Mouse (Mus musculus) mammary gland, adult 2 months (tissue): ENCODE results near the gene Gm5741. TPM values are rescaled to one million over a fixed set of nuclear protein-coding genes. Genes with fewer than 3 reads are reported as not detected.

Experiments
- polyA plus RNA-seq: library from polyadenylated mRNA; depleted of rRNA; stranded (reverse); fragments of >200 nt; gene quantifications from 2 replicates; pipeline ENCODE4 v1.2.3, GENCODE M21; 2012; ENCODE audit warnings: low replicate concordance; rRNA removed

The Gm5741 gene
- polyA plus RNA-seq = not detected in 2 replicates

DNA sequence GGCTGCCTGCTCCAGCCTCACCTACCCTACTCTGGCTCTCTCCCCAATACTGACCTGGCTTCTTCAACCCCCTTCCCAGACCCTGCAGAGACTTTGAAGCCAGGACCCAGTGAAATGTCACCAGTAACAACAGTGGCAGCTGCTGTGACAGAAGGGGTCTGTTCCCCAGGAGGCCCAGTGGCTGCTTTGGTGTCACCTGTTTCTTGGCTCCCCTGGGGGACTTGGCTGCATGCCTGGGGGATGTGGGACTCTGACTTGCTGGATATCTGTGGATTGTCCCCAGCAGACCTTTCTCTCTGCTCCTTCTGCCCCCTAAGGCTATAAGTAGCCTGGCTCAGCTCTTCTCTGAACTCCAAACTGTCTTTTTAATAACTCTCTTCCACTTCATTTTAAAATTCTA, at the start of gene Gm5741:
TSS of gene Gm5741 (minus strand) at position 1 of the 400 bp plus-strand sequence.

DNA sequence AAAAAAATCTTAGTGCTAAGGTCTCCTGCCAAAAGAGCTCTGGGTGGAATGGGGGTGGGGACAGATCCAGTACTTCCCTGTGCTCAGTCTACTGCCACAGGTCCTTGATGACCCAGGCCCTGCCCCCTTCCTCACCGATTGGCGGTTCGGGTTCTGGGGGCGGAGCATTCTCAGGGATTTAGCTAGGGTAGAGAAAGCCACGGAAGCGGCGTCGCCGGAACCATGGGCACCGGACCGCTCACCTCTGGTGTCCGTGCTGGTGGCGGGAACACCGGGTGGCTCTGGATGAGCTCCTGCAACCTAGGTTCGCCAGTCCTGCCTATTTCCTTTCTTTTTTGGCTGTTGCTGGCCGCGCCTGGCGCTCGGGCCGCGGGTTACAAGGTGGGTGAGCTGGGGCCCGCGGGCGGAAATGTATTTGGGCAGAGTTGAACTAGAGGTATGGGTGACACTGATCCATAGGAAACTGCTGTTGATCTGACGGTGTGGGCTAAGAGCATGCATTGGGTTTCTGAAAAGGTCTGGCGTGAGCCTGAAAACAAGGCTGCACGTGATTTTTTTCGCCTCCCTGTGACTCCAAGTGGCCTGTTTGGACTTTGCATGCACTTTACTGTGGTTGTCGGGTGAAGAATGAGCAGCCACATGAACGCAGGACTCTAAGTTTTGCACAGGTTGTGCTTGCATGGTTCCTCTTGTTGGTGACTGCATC, 15.5 kb upstream of the Gm5741 start, which contains the start of gene Man2b1:
TSS of gene Man2b1 (plus strand) at position 163 of the 706 bp plus-strand sequence.

DNA sequence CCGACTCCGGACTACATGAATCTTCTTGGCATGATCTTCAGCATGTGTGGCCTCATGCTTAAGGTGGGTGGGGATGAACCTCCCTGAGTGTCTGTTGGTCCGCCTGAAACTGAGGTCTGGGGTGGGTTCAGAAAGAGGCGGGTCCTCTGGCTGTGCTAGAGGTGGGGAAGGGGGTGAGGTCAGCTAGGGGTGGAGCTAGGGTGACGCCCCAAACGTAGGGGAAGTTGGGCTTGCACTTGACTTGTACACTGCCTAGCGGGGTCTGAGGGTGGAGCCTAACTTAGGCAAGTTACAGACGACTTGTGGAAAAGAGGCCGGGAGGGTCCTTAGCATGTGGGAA, 13.4 kb upstream of the Gm5741 start, which contains the start of gene Wdr83:
TSS of gene Wdr83 (minus strand) at position 91 of the 340 bp plus-strand sequence.

DNA sequence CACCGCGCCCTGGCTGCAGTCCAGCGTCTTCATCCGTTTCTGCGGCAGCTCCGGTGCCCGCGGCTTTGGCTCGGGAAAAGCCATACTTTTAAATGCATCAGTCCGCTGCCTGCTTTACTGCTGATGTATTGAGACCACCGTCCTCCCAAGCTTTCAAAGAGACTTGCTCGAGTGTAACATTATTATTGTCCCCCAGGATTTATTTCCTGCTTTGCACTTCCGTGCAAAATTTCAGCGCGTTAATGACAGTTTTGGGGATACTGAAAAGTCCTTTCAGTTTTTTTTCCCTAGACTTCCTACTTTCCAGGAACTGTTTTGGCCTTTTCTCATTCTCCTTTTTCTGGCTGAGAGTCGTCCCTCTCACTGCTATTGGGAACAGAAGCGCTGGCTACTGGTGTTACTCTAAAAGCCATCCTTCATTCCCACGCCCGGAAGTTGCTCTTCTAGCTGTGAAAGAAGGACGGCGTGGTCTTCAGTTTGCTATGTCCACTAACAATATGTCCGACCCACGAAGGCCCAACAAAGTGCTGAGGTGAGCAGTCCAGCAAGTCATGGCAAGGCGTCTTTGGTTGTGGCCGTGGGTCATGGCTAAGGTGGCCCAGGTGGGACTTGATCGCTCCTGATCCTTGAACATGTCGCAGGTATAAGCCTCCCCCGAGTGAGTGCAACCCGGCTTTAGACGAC, 12.9 kb upstream of the Gm5741 start, which contains the start of gene Wdr83os:
TSS of gene Wdr83os (plus strand) at position 209 of the 684 bp plus-strand sequence.

DNA sequence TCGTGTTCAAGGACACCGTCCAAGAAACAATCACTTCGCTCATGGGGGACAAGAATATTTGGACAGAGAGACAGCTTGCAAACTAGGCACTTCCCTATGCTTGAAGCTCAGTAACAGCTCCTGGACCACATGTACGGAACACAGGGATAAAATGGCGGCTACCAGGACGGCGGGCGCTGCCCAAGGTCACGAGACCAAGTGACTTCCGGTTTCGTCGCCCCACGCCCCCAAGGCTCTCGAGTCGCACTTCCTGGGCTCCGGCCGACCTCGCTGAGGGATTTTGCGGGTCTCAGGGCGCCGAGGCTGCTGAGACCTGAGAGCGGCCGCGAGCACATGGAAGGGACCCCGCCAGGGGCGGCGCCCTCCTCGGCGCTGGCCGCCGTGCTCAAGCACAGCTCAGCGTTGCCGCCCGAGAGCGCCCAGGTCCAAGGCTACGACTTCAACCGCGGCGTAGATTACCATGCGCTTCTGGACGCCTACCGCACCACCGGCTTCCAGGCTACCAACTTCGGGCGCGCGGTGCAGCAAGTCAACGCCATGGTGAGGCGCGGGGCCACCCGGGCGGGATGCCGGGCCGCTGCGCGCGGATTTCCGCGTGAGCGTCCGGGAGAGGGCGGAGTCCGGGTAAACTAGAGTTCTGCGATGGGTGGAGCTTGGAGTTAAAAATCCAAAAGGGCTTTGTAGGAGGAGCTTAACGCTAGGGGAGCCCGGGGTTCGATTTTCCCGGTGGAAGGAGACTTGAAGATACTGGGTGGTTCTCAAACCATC, 3.9 kb upstream of the Gm5741 start, which contains the start of gene Dhps:
TSS of gene Dhps (plus strand) at position 244 of the 768 bp plus-strand sequence.

DNA sequence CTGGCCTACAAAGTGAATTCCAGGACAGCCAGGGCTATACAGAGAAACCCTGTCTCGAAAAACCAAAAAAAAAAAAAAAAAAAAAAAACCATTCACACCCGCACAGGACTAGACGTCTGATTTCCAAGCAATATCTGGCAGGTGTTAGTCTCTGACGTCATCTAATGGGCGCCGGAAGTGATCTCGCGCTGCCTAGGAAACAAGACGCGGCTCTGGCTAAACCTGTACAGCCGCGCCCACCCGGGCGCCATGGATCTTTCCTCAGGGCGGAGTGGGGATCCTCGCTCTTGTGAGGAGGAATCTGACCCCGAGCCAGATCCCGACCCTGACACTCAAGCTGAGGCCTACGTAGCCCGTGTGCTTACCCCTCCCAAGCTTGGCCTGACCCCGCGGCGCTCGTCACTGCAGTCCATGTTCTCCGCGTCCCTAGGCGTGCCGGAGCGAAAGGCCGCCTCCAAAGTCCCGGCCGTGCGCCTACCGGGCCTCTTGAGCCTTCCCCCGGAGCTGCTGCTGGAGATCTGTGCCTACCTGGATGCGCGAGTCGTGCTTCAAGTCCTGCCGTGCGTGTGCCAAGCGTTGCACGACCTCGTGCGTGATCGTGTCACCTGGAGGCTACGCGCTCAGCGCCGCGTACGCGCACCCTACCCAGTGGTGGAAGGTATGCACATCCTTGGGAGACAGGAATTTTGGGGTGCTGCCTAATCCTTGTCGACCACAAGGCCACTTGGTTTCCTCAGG, 7.7 kb downstream of the Gm5741 start, which contains the start of gene Fbxw9:
TSS of gene Fbxw9 (plus strand) at position 177 of the 738 bp plus-strand sequence.

DNA sequence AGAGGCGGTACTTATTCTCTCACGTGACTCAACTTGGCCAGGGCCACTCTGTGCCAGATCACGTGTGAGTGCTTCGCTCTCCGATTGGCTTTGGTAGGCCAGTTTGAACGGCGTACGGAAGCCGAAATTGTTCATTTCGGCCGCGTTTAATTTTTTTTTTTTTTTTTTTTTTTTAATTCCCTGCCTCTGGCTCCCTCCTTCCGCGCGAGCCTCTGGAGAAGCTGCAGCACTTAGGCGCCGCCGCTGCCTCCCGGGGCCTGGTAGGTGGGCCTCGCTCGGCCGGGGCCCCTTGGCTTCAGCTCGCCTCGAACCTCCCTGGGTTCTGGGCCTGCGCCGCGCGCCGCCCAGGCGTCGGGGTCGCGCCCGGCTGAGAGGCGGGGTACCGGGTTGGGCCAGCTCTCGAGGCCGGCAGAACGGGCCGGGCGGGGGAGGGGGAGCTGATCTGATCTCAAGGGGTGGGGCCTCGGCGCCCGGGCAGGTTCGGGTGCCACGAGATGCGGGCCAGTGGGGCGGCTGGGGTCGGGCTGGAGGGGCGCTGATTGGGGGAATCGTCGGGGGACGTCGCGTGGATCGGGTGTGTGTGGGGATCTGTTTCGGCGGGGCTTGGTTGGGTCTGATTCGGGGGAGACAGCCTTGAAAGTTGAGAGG, 30.9 kb downstream of the Gm5741 start, which contains the start of gene Tnpo2:
TSS of gene Tnpo2 (plus strand) at position 198 of the 648 bp plus-strand sequence.

DNA sequence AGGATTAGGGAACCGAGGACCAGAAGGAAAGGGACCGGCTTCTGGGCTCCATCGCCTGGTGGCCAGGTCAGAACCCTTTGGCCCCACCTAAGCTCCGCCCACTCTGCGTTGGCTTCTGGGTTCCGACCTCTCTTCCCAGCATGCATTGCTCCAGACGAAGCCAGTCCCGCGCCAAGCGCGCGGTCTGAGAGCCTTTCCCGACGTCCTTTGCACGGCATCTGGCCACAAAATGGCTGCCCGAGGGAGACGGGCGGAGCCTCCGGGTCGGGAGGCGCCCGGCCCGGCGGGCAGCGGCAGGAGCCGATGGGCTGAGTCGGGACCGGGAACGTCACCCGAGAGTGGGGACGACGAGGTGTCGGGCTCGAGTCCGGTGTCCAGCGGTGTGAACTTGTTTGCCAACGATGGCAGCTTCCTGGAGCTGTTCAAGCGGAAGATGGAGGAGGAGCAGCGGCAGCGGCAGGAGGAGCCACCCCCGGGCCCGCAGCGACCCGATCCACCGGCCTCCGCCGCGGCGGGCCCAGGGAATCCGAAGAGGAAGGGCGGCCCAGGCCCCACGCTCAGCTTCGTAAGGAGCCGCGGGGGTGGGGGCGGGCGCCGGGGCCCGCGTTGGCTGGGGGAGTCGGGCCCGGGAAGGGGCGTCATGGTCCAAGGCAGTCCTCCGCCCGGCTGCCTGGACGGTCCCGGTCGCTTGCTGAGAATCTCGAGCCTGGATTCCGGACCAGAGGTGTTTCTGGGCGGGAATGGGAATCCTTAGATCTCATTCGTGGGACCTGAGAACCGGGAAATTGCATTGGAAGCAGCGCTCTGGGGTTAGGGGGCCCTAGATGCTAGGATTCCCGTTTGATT, 40.9 kb downstream of the Gm5741 start, which contains the start of gene Trir:
TSS of gene Trir (plus strand) at position 154 of the 846 bp plus-strand sequence.

DNA sequence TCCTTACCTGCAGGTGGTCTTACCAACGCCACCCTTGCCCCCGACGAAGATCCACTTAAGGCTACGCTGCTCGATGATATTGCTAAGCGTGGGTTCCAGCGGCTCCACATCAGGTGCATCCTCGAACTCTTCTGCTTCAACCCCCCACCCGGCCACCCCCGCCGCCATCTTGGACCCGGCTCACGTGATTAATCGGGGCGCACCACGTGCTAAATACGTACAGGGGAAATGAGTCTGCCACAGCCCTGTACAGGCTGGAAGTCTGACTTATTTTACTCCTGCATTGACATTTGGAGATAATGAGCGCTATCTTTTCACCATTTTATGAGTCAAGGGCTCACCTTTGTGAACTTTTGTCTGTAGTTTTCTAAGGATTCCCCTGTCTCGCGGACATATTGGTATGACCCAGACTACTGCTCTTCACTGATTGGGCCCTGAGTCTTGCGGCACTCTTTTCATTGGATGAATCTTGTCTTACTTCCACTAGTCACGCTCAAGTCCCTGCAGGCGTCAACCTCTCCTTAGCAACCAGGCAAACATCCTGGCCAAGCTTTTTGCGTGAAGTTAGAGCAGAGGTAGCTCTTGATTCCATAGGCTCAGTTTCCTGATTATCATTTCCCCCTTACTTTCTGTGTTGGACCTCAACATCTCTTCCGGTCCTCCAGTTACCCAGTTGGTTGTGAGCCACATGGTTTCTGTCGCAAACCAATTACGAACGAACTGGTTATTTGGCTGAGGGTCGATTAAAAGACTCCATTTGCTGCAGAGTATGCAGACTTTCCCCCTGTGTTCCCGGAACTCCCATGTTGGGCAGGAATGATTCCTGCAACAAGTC, 42.5 kb downstream of the Gm5741 start, which contains the start of gene Asna1:
TSS of gene Asna1 (minus strand) at position 184 of the 835 bp plus-strand sequence.

Other genes with a start within 250 kb of the Gm5741 start
- gene Dand5, start 245.2 kb downstream of the Gm5741 start, polyA plus RNA-seq = 2.4 and 2.9 TPM in 2 replicates
- gene Gadd45gip1, start 236.5 kb downstream of the Gm5741 start, polyA plus RNA-seq = 13.8 and 69.9 TPM in 2 replicates
- 82.5 and 118 TPM in 2 replicates for gene Rad23a, start 227.3 kb downstream of the Gm5741 start, polyA plus RNA-seq
- gene Calr, start 221.0 kb downstream of the Gm5741 start, polyA plus RNA-seq = 159 and 214 TPM in 2 replicates
- gene Farsa, start 211.0 kb downstream of the Gm5741 start, polyA plus RNA-seq = 45.3 and 57.4 TPM in 2 replicates
- 0.81 and 0.99 TPM in 2 replicates for gene Syce2, start 195.9 kb downstream of the Gm5741 start, polyA plus RNA-seq
- 105 and 190 TPM in 2 replicates for gene Gcdh, start 174.1 kb downstream of the Gm5741 start, polyA plus RNA-seq
- 0.16 and 0.51 TPM in 2 replicates for gene Klf1, start 166.1 kb downstream of the Gm5741 start, polyA plus RNA-seq
- 41.2 and 44.9 TPM in 2 replicates for gene Dnase2a, start 159.4 kb downstream of the Gm5741 start, polyA plus RNA-seq
- gene Mast1, start 130.6 kb downstream of the Gm5741 start, polyA plus RNA-seq = 0.14 and 0.35 TPM in 2 replicates
- not detected in 2 replicates for gene Rtbdn, start 121.0 kb downstream of the Gm5741 start, polyA plus RNA-seq
- gene Gm49661, start 98.5 kb downstream of the Gm5741 start, polyA plus RNA-seq = 2.1 TPM in 1 of 2 replicates, not detected in the other
- 111 and 179 TPM in 2 replicates for gene Prdx2, start 98.4 kb downstream of the Gm5741 start, polyA plus RNA-seq
- gene Rnaseh2a, start 98.2 kb downstream of the Gm5741 start, polyA plus RNA-seq = 44.4 and 48.4 TPM in 2 replicates
- 50.5 and 206 TPM in 2 replicates for gene Junb, start 89.3 kb downstream of the Gm5741 start, polyA plus RNA-seq
- gene Hook2, start 77.4 kb downstream of the Gm5741 start, polyA plus RNA-seq = 7.7 and 9.8 TPM in 2 replicates
- gene Best2, start 53.5 kb downstream of the Gm5741 start, polyA plus RNA-seq = 0.11 TPM in 1 of 2 replicates, not detected in the other
- 106 and 148 TPM in 2 replicates for gene Asna1, start 42.7 kb downstream of the Gm5741 start, polyA plus RNA-seq
- gene Trir, start 41.2 kb downstream of the Gm5741 start, polyA plus RNA-seq = 44.8 and 82.2 TPM in 2 replicates
- gene Tnpo2, start 31.1 kb downstream of the Gm5741 start, polyA plus RNA-seq = 63.6 and 82.2 TPM in 2 replicates
- 39.5 and 40.0 TPM in 2 replicates for gene Fbxw9, start 7.9 kb downstream of the Gm5741 start, polyA plus RNA-seq
- 37.4 and 72.8 TPM in 2 replicates for gene Dhps, start 3.8 kb upstream of the Gm5741 start, polyA plus RNA-seq
- 123 and 209 TPM in 2 replicates for gene Wdr83os, start 12.8 kb upstream of the Gm5741 start, polyA plus RNA-seq
- gene Wdr83, start 13.3 kb upstream of the Gm5741 start, polyA plus RNA-seq = 25.9 and 27.9 TPM in 2 replicates
- 95.4 and 120 TPM in 2 replicates for gene Man2b1, start 15.3 kb upstream of the Gm5741 start, polyA plus RNA-seq
- 0.25 and 0.57 TPM in 2 replicates for gene Zfp791, start 55.1 kb upstream of the Gm5741 start, polyA plus RNA-seq
- not detected in 2 replicates for gene Cks1brt, start 83.9 kb upstream of the Gm5741 start, polyA plus RNA-seq
- gene Olfr371, start 158.0 kb upstream of the Gm5741 start, polyA plus RNA-seq = not detected in 2 replicates
- gene Orc6, start 231.7 kb upstream of the Gm5741 start, polyA plus RNA-seq = 8.7 and 12.0 TPM in 2 replicates
- 8.6 and 25.0 TPM in 2 replicates for gene Vps35, start 231.8 kb upstream of the Gm5741 start, polyA plus RNA-seq